Mouse (Mus musculus): ENCODE measurements around the gene Col27a1.

Col27a1 gene

DNA sequence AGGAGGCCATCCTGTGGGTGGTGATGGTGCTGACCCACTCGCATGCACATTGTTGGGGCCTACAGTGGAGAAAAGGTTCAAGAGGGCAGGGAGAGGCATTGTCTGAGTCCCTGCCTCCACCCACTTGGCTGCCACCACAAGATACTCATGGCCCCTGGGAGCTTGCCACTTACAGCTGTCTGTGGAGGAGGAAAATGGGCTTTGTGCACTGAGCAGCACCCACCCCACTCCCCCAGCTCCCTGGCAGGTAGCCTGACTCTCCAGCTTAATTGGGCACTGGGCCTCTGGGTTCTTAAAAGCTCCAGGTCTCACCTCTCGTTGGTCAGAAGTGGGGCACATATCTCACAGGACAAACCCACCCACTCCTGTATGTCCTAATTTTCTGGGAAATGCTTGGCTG lies 76.3 kb downstream of the Col27a1 start:
- in situ Hi-C loops (cut with MboI; ENCODE audit: low pct_unique_long_range_greater_than_20kb in 1 of 2, low sequenced_read_pairs in 2 of 2, unreplicated experiment in 1 of 2): no loop called here

GRCm38 (mm10) chr4:63291075-63291474 lies 77.3 kb downstream of the Col27a1 start:
- in situ Hi-C loops (cut with MboI; ENCODE audit: low pct_unique_long_range_greater_than_20kb in 1 of 2, low sequenced_read_pairs in 2 of 2, unreplicated experiment in 1 of 2): no loop called here

DNA sequence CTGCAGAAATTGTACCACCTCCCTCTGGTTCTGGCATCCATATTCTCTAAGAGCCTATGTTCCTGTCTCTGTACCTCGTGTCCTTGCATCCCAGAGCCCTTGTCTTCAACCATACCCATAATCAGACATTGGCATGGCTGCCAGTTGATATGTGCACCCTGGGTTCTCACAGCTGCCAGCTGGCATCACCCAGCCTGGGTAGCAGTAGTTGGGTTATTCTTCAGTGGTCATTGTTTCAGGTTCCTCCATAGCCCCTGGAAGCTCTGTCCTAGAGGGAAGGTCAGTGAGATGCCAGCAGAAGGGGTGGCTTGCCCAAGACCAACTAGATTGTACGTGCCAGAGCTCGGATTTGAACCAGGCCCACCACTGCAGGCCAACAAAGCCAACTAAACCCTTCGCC lies 77.9 kb downstream of the Col27a1 start:
- in situ Hi-C loops (cut with MboI; ENCODE audit: low pct_unique_long_range_greater_than_20kb in 1 of 2, low sequenced_read_pairs in 2 of 2, unreplicated experiment in 1 of 2): no loop called here

GRCm38 (mm10) chr4:63295641-63296040 lies 81.8 kb downstream of the Col27a1 start:
- in situ Hi-C loops (cut with MboI; ENCODE audit: low pct_unique_long_range_greater_than_20kb in 1 of 2, low sequenced_read_pairs in 2 of 2, unreplicated experiment in 1 of 2): no loop called here

GRCm38 (mm10) chr4:63296263-63296662 lies 82.5 kb downstream of the Col27a1 start:
- in situ Hi-C loops (cut with MboI; ENCODE audit: low pct_unique_long_range_greater_than_20kb in 1 of 2, low sequenced_read_pairs in 2 of 2, unreplicated experiment in 1 of 2): no loop called here

GRCm38 (mm10) chr4:63296876-63297275 lies 83.1 kb downstream of the Col27a1 start:
- in situ Hi-C loops (cut with MboI; ENCODE audit: low pct_unique_long_range_greater_than_20kb in 1 of 2, low sequenced_read_pairs in 2 of 2, unreplicated experiment in 1 of 2): no loop called here

DNA sequence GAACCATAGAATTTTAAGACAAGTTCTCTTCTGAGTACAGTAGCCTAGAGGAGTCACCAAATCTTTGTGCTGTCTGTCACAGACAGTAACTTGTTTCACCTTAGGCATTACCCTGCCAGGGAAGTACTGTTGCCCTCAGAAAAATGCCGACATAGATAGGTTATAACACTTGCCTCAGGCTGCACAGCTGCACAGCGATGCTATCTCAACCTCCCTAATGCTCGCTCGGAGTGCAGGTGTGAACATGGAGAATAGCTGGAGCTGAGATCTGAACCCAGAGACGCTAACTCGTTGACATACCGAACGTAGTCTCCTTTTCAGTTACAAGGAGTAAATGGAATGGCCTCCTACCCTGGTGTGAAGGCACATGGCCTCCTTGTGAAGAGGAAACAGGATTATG lies 84.4 kb downstream of the Col27a1 start:
- in situ Hi-C loops (cut with MboI; ENCODE audit: low pct_unique_long_range_greater_than_20kb in 1 of 2, low sequenced_read_pairs in 2 of 2, unreplicated experiment in 1 of 2): no loop called here

GRCm38 (mm10) chr4:63302641-63303040 lies 88.8 kb downstream of the Col27a1 start:
- in situ Hi-C loops (cut with MboI; ENCODE audit: low pct_unique_long_range_greater_than_20kb in 1 of 2, low sequenced_read_pairs in 2 of 2, unreplicated experiment in 1 of 2): no loop called here

DNA sequence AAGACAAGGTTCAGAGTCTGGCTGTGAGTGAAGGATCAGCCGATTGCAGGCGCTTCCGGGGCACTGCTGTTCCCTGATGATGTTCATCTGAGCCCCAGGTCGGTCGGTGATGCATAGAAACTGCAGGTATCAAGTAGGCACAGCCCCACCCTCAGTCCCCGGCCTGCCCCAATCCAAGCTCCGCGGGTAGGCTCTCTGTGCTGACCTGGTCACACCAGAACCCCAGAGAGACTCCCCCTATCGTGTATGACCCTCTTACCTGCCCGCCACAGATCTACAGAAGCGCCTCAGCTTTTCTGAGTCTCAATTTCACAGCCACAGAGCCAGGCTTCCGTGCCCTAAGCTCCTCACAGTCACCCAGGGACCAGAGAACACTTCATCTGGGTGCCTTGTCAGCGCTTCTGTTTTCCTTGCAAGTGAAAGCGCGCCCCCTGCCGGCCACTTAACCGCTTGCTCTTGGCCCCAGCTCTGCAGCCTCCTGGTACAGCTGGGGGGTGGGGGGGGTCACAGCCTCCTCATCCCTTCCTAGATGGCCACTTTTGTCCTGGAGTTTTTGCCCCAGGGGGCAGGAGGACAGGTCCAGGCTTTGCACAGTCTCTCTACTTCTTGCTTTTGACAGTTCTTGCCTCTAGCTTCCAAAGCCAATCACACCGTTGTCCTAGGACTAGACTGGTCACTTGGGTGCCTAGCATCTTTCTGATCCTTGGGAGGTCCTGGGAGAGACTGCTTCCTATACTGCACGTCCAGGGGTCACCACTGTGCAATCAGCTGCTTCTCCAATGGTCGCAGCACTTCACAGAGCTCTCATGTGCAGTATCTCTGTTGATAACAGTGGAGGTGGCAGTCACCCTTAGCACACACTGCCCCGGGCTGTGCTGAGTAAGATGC lies 93.6 kb downstream of the Col27a1 start:
- in situ Hi-C loops (cut with MboI; ENCODE audit: low pct_unique_long_range_greater_than_20kb in 1 of 2, low sequenced_read_pairs in 2 of 2, unreplicated experiment in 1 of 2): no loop called here

GRCm38 (mm10) chr4:63308316-63308715 lies 94.5 kb downstream of the Col27a1 start:
- in situ Hi-C loops (cut with MboI; ENCODE audit: low pct_unique_long_range_greater_than_20kb in 1 of 2, low sequenced_read_pairs in 2 of 2, unreplicated experiment in 1 of 2): no loop called here

- in situ Hi-C loops (cut with MboI; ENCODE audit: low pct_unique_long_range_greater_than_20kb in 1 of 2, low sequenced_read_pairs in 2 of 2, unreplicated experiment in 1 of 2): loop anchor here (10.0 kb wide), 2 partner anchors 96 to 146 kb away; partner anchors contain the start of gene Col27a1 (in 1 of the 2)
These were observed 96.5 kb downstream of the Col27a1 start for GRCm38 (mm10) chr4:63310247-63310855.

DNA sequence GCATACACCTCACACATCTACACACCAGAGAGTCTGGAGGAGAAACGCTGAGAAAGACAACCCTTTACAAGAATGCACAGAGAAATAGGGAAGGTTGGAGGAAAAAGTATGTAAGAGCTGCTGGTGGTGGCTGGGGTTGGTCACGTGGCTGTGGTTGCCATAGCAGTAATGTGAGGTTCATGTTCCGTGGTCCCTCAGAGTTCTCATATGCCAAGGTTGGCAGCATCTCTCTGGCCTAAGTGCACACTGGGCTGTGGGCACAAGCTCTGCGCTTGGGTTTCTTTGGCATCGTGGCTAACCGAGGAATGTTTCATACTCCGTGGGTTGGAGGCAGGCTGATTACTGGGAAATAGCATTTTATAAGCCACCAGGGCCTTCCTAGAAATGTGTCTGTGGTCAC lies 97.6 kb downstream of the Col27a1 start:
- in situ Hi-C loops (cut with MboI; ENCODE audit: low pct_unique_long_range_greater_than_20kb in 1 of 2, low sequenced_read_pairs in 2 of 2, unreplicated experiment in 1 of 2): loop anchor here (10.0 kb wide), 2 partner anchors 97 to 147 kb away; partner anchors contain the start of gene Col27a1 (in 1 of the 2)

- in situ Hi-C loops (cut with MboI; ENCODE audit: low pct_unique_long_range_greater_than_20kb in 1 of 2, low sequenced_read_pairs in 2 of 2, unreplicated experiment in 1 of 2): loop anchor here (10.0 kb wide), 2 partner anchors 99 to 149 kb away; partner anchors contain the start of gene Col27a1 (in 1 of the 2)
These were observed 100.3 kb downstream of the Col27a1 start for GRCm38 (mm10) chr4:63314063-63314462.

GRCm38 (mm10) chr4:63316076-63316746 lies 102.4 kb downstream of the Col27a1 start:
- in situ Hi-C loops (cut with MboI; ENCODE audit: low pct_unique_long_range_greater_than_20kb in 1 of 2, low sequenced_read_pairs in 2 of 2, unreplicated experiment in 1 of 2): loop anchor here (10.0 kb wide), 2 partner anchors 101 to 151 kb away; partner anchors contain the start of gene Col27a1 (in 1 of the 2)

DNA sequence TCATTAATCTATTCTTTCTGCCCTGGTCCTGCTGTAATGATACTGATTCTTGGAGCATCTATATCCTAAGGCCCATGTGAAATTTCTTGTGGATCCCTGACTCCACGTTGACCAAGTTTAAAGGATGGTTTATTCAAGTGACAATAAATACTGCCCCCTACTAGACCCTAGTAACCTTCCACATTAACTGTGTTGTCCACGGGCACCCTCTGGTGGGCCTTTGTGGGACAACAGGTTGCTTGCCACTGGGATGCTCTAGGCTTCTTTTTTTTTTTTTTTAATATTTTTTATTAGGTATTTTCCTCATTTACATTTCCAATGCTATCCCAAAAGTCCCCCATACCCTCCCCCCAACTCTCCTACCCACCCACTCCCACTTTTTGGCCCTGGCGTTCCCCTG lies 105.8 kb downstream of the Col27a1 start:
- in situ Hi-C loops (cut with MboI; ENCODE audit: low pct_unique_long_range_greater_than_20kb in 1 of 2, low sequenced_read_pairs in 2 of 2, unreplicated experiment in 1 of 2): loop anchor here (10.0 kb wide), 2 partner anchors 105 to 155 kb away; partner anchors contain the start of gene Col27a1 (in 1 of the 2)

- in situ Hi-C loops (cut with MboI; ENCODE audit: low pct_unique_long_range_greater_than_20kb in 1 of 2, low sequenced_read_pairs in 2 of 2, unreplicated experiment in 1 of 2): no loop called here
These were observed 109.5 kb downstream of the Col27a1 start for GRCm38 (mm10) chr4:63323275-63323815.

DNA sequence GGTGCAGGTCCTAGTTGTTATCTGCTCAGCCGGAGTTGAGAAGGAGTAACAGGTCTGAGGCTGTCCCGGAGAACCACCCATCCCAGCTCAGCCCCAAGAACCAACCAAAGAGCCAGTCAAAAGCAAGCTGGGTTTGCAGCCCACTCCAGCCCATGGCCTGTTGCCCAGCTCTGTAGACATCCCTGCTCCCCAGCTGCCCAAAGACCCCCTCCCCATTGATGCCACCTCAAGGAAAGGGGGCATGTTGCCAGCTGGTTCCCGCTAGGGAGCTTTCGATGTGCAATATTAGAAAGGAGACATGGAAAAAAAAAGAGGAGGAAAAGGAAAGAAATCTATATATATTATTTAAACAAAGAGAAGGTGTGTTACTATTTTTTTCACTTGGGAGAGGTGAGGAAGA lies 119.6 kb downstream of the Col27a1 start:
- in situ Hi-C loops (cut with MboI; ENCODE audit: low pct_unique_long_range_greater_than_20kb in 1 of 2, low sequenced_read_pairs in 2 of 2, unreplicated experiment in 1 of 2): no loop called here

GRCm38 (mm10) chr4:63338414-63339076 lies 124.7 kb downstream of the Col27a1 start:
- in situ Hi-C loops (cut with MboI; ENCODE audit: low pct_unique_long_range_greater_than_20kb in 1 of 2, low sequenced_read_pairs in 2 of 2, unreplicated experiment in 1 of 2): no loop called here
